Mouse (Mus musculus): Measurements from ENCODE around the gene Ranbp9. TPM values are rescaled to one million over a fixed set of nuclear protein-coding genes. Genes with fewer than 3 reads are reported as not detected.
A peak's percentile ranks its signal among the peaks of the same experiment; 100 is the strongest.

Ranbp9 gene
- polyA plus RNA-seq, 1 experiment from 2014 or later = 12.7 TPM

- Histone ChIP-seq H3K4me1 (ENCODE audit: control insufficient read depth, insufficient read depth, low read length) (no peaks in the 10 kb centered on the region), H3K9me3 (ENCODE audit: control insufficient read depth, low read length) (no peaks in the 10 kb centered on the region), H3K4me2 (ENCODE audit: low read depth, severe bottlenecking) (no peak overlapping the region), H3K9ac (ENCODE audit: low read length) (no peak overlapping the region), H3K36me3 (ENCODE audit: control insufficient read depth, insufficient read depth, low read length) (no peaks in the 10 kb centered on the region), H3K4me3 (ENCODE audit: low read depth, low read length) (no peak overlapping the region), H3K27ac (replicated peaks; ENCODE audit: low read depth, low read length) (no peak overlapping the region), H3K27me3 (ENCODE audit: control insufficient read depth, insufficient read depth, low read length) (no peaks in the 10 kb centered on the region)
- 81% methylated on average over 6 of the region's 6 CpGs for WGBS
- DNase-seq (ENCODE audit: low spot score) = no peak
- no peak for ATAC-seq (ENCODE audit: insufficient number of reproducible peaks, low FRiP score, low TSS enrichment, low read depth)
Observed at GRCm38 (mm10) chr13:43519251-43519650, 38.2 kb upstream of the Ranbp9 start.

- DNase-seq (ENCODE audit: low spot score) (no peak), ATAC-seq (ENCODE audit: insufficient number of reproducible peaks, low FRiP score, low TSS enrichment, low read depth) (no peak)
- WGBS = 73% methylated on average over 8 of the region's 8 CpGs
Observed at GRCm38 (mm10) chr13:43517371-43517770, 36.3 kb upstream of the Ranbp9 start.

GRCm38 (mm10) chr13:43516931-43517330 lies 35.8 kb upstream of the Ranbp9 start:
- WGBS = 53% methylated on average over 6 of the region's 6 CpGs
- ATAC-seq (ENCODE audit: insufficient number of reproducible peaks, low FRiP score, low TSS enrichment, low read depth) = no peak
- H3K4me2 ChIP-seq (ENCODE audit: low read depth, severe bottlenecking) = no peak overlapping the region
- H3K9me3 ChIP-seq (ENCODE audit: control insufficient read depth, low read length) = no peaks in the 10 kb centered on the region
- H3K27ac ChIP-seq (replicated peaks; ENCODE audit: low read depth, low read length) = no peak overlapping the region
- DNase-seq (ENCODE audit: low spot score) = no peak
- no peak overlapping the region for H3K9ac ChIP-seq (ENCODE audit: low read length)
- no peaks in the 10 kb centered on the region for H3K4me1 ChIP-seq (ENCODE audit: control insufficient read depth, insufficient read depth, low read length)
- H3K4me3 ChIP-seq (ENCODE audit: low read depth, low read length) = no peak overlapping the region
- H3K36me3 ChIP-seq (ENCODE audit: control insufficient read depth, insufficient read depth, low read length) = no peaks in the 10 kb centered on the region
- no peaks in the 10 kb centered on the region for H3K27me3 ChIP-seq (ENCODE audit: control insufficient read depth, insufficient read depth, low read length)

More at GRCm38 (mm10) chr13:43517371-43517770, 36.3 kb upstream of the Ranbp9 start:
- no peaks in the 10 kb centered on the region for H3K4me1 ChIP-seq (ENCODE audit: control insufficient read depth, insufficient read depth, low read length)
- H3K36me3 ChIP-seq (ENCODE audit: control insufficient read depth, insufficient read depth, low read length) = no peaks in the 10 kb centered on the region
- no peak overlapping the region for H3K27ac ChIP-seq (replicated peaks; ENCODE audit: low read depth, low read length)
- H3K4me2 ChIP-seq (ENCODE audit: low read depth, severe bottlenecking) = no peak overlapping the region
- no peak overlapping the region for H3K4me3 ChIP-seq (ENCODE audit: low read depth, low read length)
- H3K9me3 ChIP-seq (ENCODE audit: control insufficient read depth, low read length) = no peaks in the 10 kb centered on the region
- H3K9ac ChIP-seq (ENCODE audit: low read length) = no peak overlapping the region
- H3K27me3 ChIP-seq (ENCODE audit: control insufficient read depth, insufficient read depth, low read length) = no peaks in the 10 kb centered on the region

- no peaks in the 10 kb centered on the region for H3K9me3 ChIP-seq (ENCODE audit: control insufficient read depth, low read length)
- no peak overlapping the region for H3K9ac ChIP-seq (ENCODE audit: low read length)
- no peak overlapping the region for H3K27ac ChIP-seq (replicated peaks; ENCODE audit: low read depth, low read length)
- H3K4me2 ChIP-seq (ENCODE audit: low read depth, severe bottlenecking) = no peak overlapping the region
- H3K4me1 ChIP-seq (ENCODE audit: control insufficient read depth, insufficient read depth, low read length) = no peaks in the 10 kb centered on the region
- H3K27me3 ChIP-seq (ENCODE audit: control insufficient read depth, insufficient read depth, low read length) = no peaks in the 10 kb centered on the region
- WGBS = 92% methylated on average over 5 of the region's 5 CpGs
- H3K36me3 ChIP-seq (ENCODE audit: control insufficient read depth, insufficient read depth, low read length) = no peaks in the 10 kb centered on the region
- DNase-seq (ENCODE audit: low spot score) (no peak), ATAC-seq (ENCODE audit: insufficient number of reproducible peaks, low FRiP score, low TSS enrichment, low read depth) (no peak)
- no peak overlapping the region for H3K4me3 ChIP-seq (ENCODE audit: low read depth, low read length)
Observed at GRCm38 (mm10) chr13:43516119-43516518, 35.0 kb upstream of the Ranbp9 start.

- no peaks in the 10 kb centered on the region for H3K27me3 ChIP-seq (ENCODE audit: control insufficient read depth, insufficient read depth, low read length)
- no peak overlapping the region for H3K27ac ChIP-seq (replicated peaks; ENCODE audit: low read depth, low read length)
- no peak for ATAC-seq (ENCODE audit: insufficient number of reproducible peaks, low FRiP score, low TSS enrichment, low read depth)
- no peaks in the 10 kb centered on the region for H3K9me3 ChIP-seq (ENCODE audit: control insufficient read depth, low read length)
- no peak overlapping the region for H3K4me2 ChIP-seq (ENCODE audit: low read depth, severe bottlenecking)
- 71% methylated on average over 8 of the region's 8 CpGs for WGBS
- no peak for DNase-seq (ENCODE audit: low spot score)
- no peak overlapping the region for H3K9ac ChIP-seq (ENCODE audit: low read length)
- H3K36me3 ChIP-seq (ENCODE audit: control insufficient read depth, insufficient read depth, low read length) = no peaks in the 10 kb centered on the region
- H3K4me3 ChIP-seq (ENCODE audit: low read depth, low read length) = no peak overlapping the region
- H3K4me1 ChIP-seq (ENCODE audit: control insufficient read depth, insufficient read depth, low read length) = no peaks in the 10 kb centered on the region
Observed at GRCm38 (mm10) chr13:43514950-43515358, 33.9 kb upstream of the Ranbp9 start.

- Histone ChIP-seq H3K27ac (replicated peaks; ENCODE audit: low read depth, low read length) (no peak overlapping the region), H3K36me3 (ENCODE audit: control insufficient read depth, insufficient read depth, low read length) (no peaks in the 10 kb centered on the region), H3K4me1 (ENCODE audit: control insufficient read depth, insufficient read depth, low read length) (no peaks in the 10 kb centered on the region), H3K4me3 (ENCODE audit: low read depth, low read length) (no peak overlapping the region), H3K9ac (ENCODE audit: low read length) (no peak overlapping the region), H3K4me2 (ENCODE audit: low read depth, severe bottlenecking) (no peak overlapping the region), H3K27me3 (ENCODE audit: control insufficient read depth, insufficient read depth, low read length) (no peaks in the 10 kb centered on the region), H3K9me3 (ENCODE audit: control insufficient read depth, low read length) (no peaks in the 10 kb centered on the region)
- ATAC-seq (ENCODE audit: insufficient number of reproducible peaks, low FRiP score, low TSS enrichment, low read depth) (no peak), DNase-seq (ENCODE audit: low spot score) (no peak)
- WGBS = 76% methylated on average over 3 of the region's 3 CpGs
Observed at GRCm38 (mm10) chr13:43512736-43513135, 31.7 kb upstream of the Ranbp9 start.

GRCm38 (mm10) chr13:43505798-43506197 lies 24.7 kb upstream of the Ranbp9 start:
- no peak overlapping the region for H3K4me3 ChIP-seq (ENCODE audit: low read depth, low read length)
- DNase-seq (ENCODE audit: low spot score) (no peak), ATAC-seq (ENCODE audit: insufficient number of reproducible peaks, low FRiP score, low TSS enrichment, low read depth) (no peak)
- H3K9ac ChIP-seq (ENCODE audit: low read length) = no peak overlapping the region
- H3K4me1 ChIP-seq (ENCODE audit: control insufficient read depth, insufficient read depth, low read length) = 0 out of 2 replicates have a peak, but pooled peaks cover 2% of the 10 kb centered on the region
- H3K4me2 ChIP-seq (ENCODE audit: low read depth, severe bottlenecking) = no peak overlapping the region
- no peaks in the 10 kb centered on the region for H3K9me3 ChIP-seq (ENCODE audit: control insufficient read depth, low read length)
- H3K27ac ChIP-seq (replicated peaks; ENCODE audit: low read depth, low read length) = no peak overlapping the region
- no peaks in the 10 kb centered on the region for H3K27me3 ChIP-seq (ENCODE audit: control insufficient read depth, insufficient read depth, low read length)
- WGBS = 86% methylated on average over 3 of the region's 3 CpGs
- no peaks in the 10 kb centered on the region for H3K36me3 ChIP-seq (ENCODE audit: control insufficient read depth, insufficient read depth, low read length)

- H3K36me3 ChIP-seq (ENCODE audit: control insufficient read depth, insufficient read depth, low read length) = no peaks in the 10 kb centered on the region
Observed at GRCm38 (mm10) chr13:43503395-43503850, 22.3 kb upstream of the Ranbp9 start.

GRCm38 (mm10) chr13:43501601-43502000 lies 20.5 kb upstream of the Ranbp9 start:
- no peak overlapping the region for H3K4me3 ChIP-seq (ENCODE audit: low read depth, low read length)

More at GRCm38 (mm10) chr13:43503395-43503850, 22.3 kb upstream of the Ranbp9 start:
- DNase-seq (ENCODE audit: low spot score) (peak; percentile 67), ATAC-seq (ENCODE audit: insufficient number of reproducible peaks, low FRiP score, low TSS enrichment, low read depth) (no peak)
- WGBS = under 1% methylated on average over 19 of the region's 19 CpGs
- Histone ChIP-seq H3K27ac (replicated peaks; ENCODE audit: low read depth, low read length) (no peak overlapping the region), H3K9me3 (ENCODE audit: control insufficient read depth, low read length) (no peaks in the 10 kb centered on the region), H3K9ac (ENCODE audit: low read length) (peak overlapping the region; percentile 60), H3K4me1 (ENCODE audit: control insufficient read depth, insufficient read depth, low read length) (0 out of 2 replicates have a peak, but pooled peaks cover 2% of the 10 kb centered on the region), H3K4me2 (ENCODE audit: low read depth, severe bottlenecking) (peak overlapping the region; percentile 53), H3K27me3 (ENCODE audit: control insufficient read depth, insufficient read depth, low read length) (no peaks in the 10 kb centered on the region), H3K4me3 (ENCODE audit: low read depth, low read length) (peak overlapping the region; percentile 22; the same call in 1 of the 2 replicates)

More at GRCm38 (mm10) chr13:43501601-43502000, 20.5 kb upstream of the Ranbp9 start:
- WGBS = 70% methylated on average over 5 of the region's 5 CpGs
- Histone ChIP-seq H3K9me3 (ENCODE audit: control insufficient read depth, low read length) (no peaks in the 10 kb centered on the region), H3K27ac (replicated peaks; ENCODE audit: low read depth, low read length) (no peak overlapping the region), H3K36me3 (ENCODE audit: control insufficient read depth, insufficient read depth, low read length) (no peaks in the 10 kb centered on the region), H3K4me2 (ENCODE audit: low read depth, severe bottlenecking) (no peak overlapping the region), H3K9ac (ENCODE audit: low read length) (no peak overlapping the region), H3K27me3 (ENCODE audit: control insufficient read depth, insufficient read depth, low read length) (no peaks in the 10 kb centered on the region), H3K4me1 (ENCODE audit: control insufficient read depth, insufficient read depth, low read length) (0 out of 2 replicates have a peak, but pooled peaks cover 2% of the 10 kb centered on the region)
- ATAC-seq (ENCODE audit: insufficient number of reproducible peaks, low FRiP score, low TSS enrichment, low read depth) (no peak), DNase-seq (ENCODE audit: low spot score) (no peak)

Data from limb, embryonic 11.5 days (tissue).